Mouse (Mus musculus) liver, embryonic 14.5 days (tissue): ENCODE data around the gene Boll.
A peak's percentile ranks its signal among the peaks of the same experiment; 100 is the strongest.

Source experiments
- CTCF ChIP-seq: IDR thresholded peaks from 2 replicates; pipeline ENCODE4 v1.5.1; 2016; ENCODE audit warnings: antibody characterized with exemption, low read depth, control low read depth
- EP300 ChIP-seq: IDR thresholded peaks from 2 replicates; pipeline ENCODE4 v1.6.1; 2016; ENCODE audit warnings: antibody characterized with exemption, low read depth

DNA sequence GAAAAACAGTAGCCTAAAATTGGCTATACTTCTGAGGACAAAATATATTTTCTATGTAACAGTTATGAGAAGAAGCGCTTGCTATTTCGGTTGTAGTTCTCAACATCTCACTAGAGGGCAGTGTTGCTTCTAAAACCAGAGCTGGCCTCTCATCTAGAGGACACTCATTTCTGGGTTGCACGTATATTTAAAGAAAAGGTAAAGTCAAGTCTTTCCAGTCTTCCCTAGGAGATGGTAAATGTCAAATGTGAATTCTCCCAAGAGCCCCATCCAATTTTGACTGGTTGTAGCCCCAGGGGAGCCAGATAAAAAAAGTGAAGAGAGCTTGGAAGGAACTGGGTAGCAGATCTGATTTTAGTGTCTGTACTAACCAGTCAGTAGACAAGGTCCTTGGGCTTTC, 41.2 kb upstream of the Boll start:
- TF ChIP-seq CTCF (peak; percentile 55; the same call in 1 of the 2 replicates), EP300 (no peak)
